Mouse (Mus musculus): ENCODE results near the gene Slc25a47.

Slc25a47 gene

DNA sequence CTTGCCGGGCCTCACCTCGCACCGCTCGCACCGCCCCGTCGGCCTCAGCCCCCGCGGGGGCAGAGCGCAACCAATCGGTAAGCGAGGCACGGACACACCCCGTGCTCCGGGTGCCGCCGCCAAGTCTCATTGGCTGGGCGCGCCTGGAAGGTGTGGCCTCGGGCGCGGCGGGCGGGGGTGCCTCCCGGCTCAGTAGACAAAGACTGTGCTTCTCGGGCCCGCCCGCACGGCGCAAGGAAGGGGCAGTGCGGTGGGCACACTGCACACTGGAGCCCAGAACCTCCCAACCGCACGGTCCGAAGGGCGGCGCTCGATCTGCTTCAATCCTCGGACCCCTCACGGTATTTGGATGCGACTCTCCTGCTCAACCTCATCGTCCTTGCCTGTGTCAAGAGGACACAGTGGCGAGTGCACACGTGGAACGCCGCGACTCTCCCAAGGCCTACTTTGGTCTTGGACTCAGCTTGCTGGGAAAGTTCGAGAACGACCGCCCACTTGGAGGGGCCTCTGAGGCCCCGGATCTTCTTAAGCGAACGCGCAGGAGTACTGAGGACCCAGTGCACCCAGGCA is at the start of gene Slc25a47, which contains the start of gene Slc25a29:
Gene Slc25a47 (plus strand): TSS at position 207 of the 570 bp plus-strand sequence.
Gene Slc25a29 (minus strand): TSS at position 44 of the 570 bp plus-strand sequence.
- DNase-seq (ENCODE audit: low spot score), result peak; percentile 97

DNA sequence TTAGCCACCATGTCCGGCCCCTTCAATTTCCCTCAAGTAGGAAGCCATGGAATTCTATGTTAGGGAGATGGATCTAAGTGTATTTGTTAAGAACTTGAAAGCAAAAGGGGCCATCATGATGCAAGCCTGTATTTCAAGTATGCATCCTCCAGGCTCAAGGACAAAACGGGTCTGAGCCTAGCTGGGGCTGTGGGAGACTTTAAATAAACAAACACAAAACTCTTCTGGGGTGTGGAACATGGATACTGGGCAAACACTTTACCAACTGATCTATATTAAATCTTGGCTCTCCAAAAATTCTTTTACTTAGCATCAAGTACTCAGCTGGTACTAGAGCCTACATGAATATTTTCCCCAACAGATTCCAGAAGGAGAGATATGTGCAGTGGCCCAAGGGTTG is 48.5 kb upstream of the Slc25a47 start:
- DNase-seq (ENCODE audit: low spot score), result no peak

DNA sequence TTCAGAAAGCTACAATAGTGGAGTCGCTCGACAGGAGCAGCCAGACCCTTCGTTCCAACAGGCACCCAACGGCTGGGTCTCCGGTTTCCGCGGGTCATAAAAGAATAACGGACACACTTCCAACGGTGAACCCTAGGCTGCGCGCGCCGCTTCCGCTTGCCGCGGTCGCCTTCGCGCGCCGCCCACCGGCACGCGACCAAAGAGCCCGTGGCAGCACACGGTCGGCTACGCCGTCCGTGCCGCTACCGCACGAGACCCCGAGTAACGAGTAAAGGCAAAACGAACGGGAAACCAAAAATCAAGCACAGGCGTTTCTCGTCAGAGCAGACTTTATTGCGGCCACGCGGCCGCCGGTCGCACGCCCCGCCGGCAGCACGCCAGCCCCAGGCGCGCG is 43.7 kb upstream of the Slc25a47 start:
- DNase-seq (ENCODE audit: low spot score), result peak; percentile 91

DNA sequence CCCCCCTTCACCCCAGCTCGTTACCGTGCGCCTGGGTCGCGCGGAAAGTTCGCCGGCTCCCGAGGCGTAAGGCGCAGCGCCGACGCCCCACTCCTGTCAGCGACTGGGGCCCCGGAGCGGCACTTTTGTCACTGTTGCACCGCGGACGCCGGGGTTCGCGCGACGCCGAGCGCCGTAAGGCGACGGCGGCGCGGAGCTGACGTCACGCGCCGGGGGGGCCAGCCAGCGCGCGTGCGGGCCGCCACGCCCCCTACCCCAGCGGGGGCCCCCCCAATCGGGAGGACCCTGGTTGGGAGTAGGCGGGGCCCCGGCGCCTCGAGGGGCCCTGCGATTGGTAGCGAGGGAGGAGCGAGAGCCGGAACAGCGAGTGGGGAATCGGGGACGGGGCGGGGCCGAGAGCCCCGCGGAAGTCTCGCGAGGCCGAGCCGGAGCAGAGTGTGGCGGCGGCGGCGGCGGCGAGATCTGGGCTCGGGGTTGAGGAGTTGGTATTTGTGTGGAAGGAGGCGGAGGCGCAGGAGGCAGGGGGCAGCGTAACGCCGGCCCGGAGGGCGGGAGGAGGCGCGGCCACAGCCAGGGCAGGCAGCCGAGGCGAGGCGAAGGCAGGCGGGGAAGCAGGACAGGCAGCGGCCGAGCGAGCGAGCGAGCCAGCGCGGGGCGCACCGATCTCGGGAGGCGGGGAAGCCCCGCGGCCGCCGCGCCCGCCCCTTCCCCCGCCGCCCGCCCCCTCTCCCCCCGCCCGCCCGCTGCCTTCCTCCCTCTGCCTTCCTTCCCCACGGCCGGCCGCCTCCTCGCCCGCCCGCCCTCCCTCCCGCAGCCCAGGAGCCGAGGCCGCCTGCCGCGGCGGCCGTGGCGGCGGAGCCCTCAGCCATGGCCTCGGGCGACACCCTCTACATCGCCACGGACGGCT is 43.0 kb upstream of the Slc25a47 start, which contains the start of gene Yy1:
Gene Yy1 (plus strand): TSS at position 428 of the 907 bp plus-strand sequence.
- peak; percentile 99 for DNase-seq (ENCODE audit: low spot score)

DNA sequence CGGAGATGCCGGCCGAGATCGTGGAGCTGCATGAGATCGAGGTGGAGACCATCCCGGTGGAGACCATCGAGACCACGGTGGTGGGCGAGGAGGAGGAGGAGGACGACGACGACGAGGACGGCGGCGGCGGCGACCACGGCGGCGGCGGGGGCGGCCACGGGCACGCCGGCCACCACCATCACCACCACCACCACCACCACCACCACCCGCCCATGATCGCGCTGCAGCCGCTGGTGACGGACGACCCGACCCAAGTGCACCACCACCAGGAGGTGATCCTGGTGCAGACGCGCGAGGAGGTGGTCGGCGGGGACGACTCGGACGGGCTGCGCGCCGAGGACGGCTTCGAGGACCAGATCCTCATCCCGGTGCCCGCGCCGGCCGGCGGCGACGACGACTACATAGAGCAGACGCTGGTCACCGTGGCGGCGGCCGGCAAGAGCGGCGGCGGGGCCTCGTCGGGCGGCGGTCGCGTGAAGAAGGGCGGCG is 42.3 kb upstream of the Slc25a47 start:
- DNase-seq (ENCODE audit: low spot score), result peak; percentile 70

DNA sequence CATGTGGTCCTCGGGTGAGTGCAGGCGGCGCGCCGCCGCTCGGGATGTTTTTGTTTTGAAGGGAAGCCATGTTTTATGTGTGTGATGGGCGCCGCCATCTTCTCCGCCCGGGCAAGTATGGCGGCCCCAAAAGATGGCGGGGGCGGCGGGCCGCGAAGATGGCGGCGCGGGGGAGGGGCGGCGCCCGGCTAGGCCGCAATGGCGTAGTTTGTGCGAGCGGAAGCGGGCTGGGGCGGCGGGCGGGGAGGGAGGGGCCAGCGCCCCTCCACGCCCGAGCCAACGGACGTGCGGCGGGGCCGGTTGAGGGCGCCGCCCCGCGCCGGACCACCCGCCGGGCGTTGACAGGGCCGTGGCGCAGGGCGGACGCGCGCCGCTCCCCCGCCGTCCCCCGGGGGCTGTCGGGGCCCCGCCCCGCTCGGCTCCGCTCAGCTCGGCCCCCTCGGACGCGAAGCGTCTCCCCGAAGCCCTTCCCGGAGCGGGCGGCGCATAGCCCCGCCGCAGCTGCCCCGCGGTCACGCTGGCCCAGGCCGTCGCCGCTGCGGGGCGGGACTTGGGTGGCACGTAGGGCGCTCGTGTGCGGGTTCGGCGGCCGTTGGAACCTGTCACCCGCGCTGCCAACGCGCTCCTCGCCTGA is 41.7 kb upstream of the Slc25a47 start:
- DNase-seq (ENCODE audit: low spot score), result peak; percentile 85

DNA sequence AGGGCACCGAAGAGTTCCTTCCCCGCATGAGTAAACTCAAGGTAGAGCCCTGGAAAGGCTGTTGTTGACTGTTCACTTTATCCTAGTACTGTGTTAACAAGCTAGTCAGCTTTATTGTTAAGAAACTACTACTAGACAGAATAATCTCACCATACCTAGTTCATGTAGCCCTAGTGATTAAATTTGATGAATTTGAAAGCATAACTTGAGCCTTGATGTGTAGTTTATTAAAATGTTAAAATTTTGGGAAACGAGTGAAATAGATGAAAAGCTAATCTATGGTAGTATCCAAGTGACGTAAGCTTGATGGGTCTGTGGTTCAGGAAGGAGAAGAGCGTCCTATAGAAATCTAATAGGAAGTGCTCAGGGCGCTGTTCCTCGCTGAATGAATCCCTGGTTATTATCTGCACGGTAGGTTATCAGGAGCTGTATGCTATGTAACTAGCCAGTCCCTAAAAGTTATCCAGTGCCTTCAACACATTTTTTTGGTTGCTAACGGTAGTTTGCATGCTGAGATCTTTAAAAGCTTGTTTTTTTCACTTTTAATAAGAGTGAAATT is 40.8 kb upstream of the Slc25a47 start:
- no peak for DNase-seq (ENCODE audit: low spot score)

DNA sequence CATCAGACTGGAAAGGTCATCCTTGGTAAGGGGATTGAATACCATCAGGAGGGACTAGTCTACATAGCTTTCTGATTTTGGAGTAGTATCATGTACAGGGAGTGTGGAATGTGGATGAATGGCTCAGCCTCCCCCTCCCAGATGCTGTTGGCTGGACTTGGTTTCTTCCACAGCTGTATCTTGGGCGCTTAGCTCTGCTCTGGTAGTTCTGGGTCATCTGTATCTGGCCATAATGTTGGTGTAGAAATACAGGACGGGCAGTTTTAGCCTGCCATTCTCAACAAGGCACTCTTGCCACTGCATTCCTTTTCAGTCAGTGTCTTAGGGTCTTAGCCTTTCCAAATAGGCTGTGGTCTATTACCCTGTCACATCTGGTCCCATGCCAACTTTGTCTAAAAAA is 34.2 kb upstream of the Slc25a47 start:
- DNase-seq (ENCODE audit: low spot score), result no peak

DNA sequence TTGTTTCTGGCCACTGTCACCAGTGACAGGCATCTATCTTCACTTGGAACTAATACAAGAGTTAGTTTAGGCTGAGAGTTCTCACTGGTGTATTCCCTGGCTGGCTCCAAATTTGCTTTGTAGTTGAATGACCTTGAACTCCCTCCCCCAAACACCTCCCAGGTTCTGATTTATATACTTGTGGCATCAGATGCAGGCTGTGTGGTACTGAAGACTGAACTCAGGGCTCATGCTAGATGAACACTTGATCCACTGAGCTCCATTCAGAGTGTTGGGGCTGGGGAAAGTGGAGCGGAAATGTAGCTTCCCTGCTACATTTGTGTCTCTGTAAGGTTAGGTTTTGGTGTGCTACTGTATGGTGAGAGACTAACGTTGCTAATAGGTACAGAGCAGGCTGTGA is 31.5 kb upstream of the Slc25a47 start:
- DNase-seq (ENCODE audit: low spot score), result no peak

DNA sequence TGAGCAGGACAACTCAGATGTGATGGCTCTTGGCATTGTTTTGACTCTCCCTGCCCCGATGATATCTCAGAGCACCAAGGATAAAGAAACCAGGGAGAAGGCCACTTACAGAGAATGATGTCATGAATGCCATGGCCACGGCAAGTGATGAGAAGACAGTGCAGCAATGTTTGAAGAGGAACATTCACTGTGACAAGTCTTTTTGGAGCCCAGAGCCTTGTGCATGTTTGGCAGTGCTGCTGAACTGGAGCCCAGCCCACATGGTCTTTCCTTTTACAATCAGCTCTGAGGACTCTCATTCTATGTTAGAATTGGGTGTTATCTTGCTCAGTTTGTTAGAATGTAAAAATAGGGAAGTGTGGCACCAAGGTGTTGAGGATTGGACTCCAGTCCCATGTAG is 27.4 kb upstream of the Slc25a47 start:
- DNase-seq (ENCODE audit: low spot score), result no peak

DNA sequence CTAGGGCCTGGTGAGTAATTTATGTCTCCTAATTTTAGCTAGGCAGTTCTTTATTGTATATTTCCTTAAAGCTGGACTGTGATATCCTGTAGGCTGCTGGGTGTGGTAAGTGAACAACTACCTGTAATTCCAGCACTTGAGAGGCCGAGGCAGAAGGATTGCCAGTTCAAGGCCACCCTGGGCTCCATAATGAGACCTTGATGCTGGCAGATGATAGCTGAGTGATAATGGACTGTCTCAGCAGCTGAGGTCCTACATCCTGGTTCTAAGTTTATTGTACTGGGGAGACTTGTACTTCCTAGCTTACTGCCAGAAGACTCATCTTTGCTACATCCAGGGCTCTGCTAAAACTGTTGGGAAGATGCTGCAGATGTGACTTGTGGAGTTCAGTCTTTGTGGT is 26.1 kb upstream of the Slc25a47 start:
- DNase-seq (ENCODE audit: low spot score), result no peak

DNA sequence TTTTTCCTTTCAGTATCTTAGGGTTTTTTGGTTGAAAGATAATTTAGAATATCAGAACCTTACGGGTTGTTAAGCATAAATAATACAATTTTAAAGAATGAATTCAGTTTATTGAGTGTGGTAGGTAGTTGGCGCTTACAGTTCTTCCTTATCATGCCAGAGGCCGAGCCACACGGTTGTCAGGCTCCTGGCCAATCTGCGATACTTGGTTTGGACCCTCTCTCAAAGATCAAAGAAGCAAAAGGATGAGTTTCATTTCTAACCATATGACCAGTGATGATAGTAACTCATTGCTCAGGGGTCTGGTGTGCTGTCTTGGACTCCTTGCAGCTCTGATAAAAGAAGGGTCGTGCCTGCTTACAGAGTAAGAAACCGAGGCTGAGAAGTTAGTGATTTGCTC is 25.5 kb upstream of the Slc25a47 start:
- no peak for DNase-seq (ENCODE audit: low spot score)

DNA sequence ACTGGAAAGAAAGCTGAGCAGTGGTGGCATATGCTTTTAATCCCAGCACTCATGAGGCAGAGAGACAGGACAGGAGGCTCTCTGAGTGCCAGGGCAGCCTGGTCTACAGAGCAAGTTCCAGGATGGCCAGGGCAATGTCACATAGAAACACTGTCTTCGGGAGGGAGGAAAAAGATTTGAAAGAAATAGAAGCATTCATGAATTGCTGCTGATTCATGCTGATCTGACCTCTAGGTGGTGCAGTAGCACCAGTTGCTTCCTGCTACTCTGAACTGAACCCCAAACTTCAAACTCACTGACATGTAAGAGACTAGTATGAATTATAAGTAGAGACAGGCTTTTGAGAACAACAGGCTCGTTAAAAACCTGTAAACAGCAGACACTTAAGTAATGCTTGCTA is 24.7 kb upstream of the Slc25a47 start:
- DNase-seq (ENCODE audit: low spot score), result peak; percentile 42

DNA sequence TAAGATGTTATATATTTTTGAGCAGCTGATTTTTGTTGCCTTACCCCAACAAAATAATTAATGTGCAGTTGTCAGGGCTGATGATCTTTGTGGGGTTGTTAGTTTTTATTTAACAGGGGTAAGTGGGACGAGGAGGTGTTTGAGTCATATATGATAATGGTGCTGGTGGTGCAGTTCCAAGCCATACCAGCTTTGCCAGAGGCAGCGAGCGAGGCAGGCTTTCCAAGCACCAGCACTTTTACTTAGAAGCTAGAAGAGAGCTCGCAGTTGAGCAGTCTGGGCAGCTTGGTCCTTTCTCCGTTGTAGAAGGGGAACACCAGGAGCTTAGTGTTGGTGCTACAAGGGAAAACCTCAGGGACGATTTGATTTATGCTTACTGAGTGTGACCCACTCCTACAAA is 23.4 kb upstream of the Slc25a47 start:
- DNase-seq (ENCODE audit: low spot score), result peak; percentile 36

DNA sequence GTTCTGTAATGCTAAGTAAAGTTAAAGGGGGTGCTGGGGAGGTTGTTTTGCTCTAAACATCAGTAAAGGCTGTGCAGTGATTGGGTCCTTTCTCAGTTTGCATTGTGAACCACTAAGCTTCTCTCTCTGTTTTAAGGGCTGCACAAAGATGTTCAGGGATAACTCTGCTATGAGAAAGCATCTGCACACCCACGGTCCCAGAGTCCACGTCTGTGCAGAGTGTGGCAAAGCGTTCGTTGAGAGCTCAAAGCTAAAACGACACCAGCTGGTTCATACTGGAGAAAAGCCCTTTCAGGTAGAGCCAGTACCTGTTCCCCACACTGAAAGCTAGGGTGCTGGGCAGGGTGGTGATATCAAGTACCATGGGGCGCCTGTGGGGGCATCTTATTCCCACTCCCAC is 21.4 kb upstream of the Slc25a47 start:
- DNase-seq (ENCODE audit: low spot score), result peak; percentile 36

DNA sequence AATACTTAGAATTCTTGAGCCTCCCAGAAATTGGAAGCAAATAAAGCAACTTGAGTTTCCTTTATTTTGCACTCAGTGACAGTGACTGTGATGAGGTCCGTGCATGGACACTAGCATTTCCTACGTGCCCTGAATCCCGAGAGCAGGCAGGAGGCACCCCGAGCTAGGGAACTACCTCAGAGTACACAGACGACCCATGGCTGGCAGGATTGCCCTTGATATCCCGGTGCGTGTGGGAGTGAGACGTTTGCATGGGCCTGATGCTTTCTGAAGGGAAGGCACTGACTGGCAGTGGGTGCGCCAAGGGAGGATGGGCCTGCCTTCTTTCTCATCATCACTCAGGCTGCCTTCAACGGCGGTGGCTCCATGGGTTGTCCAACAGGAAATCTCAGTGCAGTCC is 19.3 kb upstream of the Slc25a47 start:
- peak; percentile 40 for DNase-seq (ENCODE audit: low spot score)

DNA sequence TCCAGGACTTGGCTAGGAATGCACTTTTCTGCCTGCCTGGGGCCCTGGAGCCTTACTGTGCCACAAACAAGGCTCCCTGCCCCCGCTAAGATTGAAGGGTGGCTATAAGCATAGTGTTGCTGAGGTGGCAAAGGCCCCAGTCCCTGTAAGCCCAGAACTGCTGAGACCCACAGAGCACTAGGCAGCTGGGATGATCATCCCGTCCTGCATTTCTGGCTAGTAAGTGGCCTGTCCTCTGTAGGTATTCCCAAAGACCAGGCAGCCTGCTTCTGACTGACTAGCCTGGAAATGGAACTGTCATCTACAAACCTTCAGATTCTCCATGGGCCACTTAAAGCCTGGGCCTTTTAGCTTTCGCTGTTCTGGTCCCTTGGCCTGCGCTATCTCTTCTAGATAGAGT is 15.4 kb upstream of the Slc25a47 start:
- peak; percentile 42 for DNase-seq (ENCODE audit: low spot score)

DNA sequence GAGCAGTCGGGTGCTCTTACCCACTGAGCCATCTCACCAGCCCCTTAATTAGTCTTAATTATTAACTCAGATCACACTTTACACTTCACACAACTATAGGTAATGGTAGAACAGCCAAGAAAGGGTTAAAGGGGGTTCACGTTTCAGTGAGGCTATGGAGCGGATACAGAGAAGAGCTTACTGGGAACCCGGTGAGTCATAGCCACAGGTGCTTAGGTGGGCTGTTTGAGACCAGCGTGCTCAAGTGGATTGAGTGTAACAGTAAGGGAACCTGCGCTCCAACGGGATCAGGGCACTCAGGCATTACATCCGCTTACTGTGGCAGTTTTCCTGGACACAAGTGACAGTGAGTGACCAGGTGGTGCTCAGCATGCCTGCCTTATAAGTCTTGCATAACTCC is 12.8 kb upstream of the Slc25a47 start:
- no peak for DNase-seq (ENCODE audit: low spot score)

DNA sequence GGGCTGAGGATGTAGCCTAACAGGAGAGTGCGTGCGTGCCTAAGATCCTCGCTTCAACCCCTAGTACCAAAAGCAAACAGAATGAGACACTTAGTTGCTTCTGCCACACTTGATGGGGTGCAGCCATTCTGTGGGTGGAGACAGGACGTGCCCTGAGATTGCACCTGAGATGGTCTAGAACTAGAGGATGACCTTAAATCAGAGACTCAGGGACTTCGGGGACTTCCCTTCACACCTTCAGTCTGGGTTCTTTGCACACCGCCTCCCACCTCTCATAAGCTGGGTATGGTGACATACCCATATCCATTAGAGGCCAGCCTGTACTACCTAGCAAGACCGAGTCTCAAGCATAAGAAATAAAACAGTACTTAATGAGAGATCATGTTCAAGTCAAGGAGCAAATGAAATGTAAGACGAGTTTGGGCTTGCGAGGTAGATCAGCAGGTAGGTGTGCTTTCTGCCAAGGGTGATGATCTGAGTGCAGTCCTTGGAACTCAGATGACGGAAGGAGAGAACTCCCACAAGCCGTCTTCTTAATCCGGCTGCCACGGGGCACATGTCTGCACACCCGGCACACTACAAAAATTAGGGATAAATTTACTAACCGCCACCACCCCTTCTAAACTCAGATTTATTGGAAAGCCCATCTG is 11.5 kb upstream of the Slc25a47 start:
- DNase-seq (ENCODE audit: low spot score), result no peak

DNA sequence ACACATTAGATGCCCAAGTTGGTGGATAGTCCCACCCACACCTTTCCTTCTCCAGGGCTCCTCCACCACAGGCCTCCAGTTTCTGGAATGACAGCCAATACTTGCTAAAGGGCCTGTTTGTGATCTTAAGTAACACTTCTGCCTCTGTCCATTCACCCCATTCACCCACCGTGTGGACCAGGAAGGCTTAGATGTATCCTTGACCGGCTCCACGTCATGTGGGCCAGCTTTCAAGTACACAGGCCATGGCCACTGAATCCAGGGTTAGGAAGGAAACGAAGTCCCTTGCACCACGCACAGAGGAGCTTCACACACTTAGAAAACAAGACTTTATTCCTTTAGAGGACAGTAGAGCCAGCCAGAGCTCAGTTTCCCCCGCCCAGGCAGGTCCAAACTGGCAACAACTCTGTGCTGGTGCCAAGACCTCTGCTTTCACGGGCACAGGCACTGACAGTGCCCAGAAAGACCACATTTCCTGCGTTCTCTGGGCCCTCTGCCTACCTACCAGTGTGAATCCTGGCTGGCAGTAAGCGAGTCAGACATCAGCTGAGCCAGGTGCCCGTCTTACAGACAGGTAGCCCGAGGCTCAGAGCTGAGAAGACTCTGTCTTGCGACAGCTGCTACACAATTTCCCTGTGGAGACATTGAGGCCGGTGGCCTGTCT is 10.2 kb upstream of the Slc25a47 start:
- no peak for DNase-seq (ENCODE audit: low spot score)

DNA sequence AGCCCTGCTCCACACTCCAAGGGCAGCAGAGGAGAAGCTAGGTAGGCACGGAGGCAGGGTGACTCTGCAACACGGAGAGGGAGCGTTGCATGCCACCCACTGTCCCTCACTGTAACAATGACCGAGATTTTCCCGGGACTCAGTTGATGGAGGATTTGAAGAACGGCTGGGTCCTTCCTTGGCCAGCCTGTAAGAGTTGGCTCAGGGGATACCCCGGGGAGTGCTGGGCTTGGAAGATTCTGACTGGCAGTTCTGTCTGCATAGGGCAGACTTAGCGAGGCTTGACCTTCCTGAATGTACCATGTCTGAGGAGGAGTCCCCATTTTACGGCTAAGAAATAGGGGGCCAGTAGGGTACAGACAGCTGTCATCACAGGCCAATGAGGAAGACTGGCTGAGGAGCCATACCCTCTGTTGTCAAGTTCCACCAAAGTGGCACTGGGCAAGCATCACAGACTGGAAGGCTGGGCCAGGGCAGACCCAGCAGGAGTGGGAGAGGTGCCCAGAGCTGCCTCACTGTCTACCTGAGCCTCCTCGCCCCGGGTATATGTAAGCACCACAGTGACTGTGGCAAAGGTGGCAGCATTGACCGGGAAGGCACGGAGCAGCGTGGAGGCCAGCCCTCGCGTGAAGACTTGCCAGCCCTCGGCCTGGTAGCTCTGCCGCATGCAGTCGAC is 9.4 kb upstream of the Slc25a47 start:
- DNase-seq (ENCODE audit: low spot score), result no peak

Data from testis, postnatal 10 days (tissue).